Mouse (Mus musculus): ENCODE data around the gene Prdm1.

GRCm38 (mm10) chr10:44508649-44509048, 19.7 kb downstream of the Prdm1 start:
- no peak for TF ChIP-seq CTCF (IDR thresholded peaks at IDR 0.05; ENCODE audit: borderline replicate concordance, insufficient read depth, low read depth, low read length)
- TF ChIP-seq POLR2A (IDR thresholded peaks at IDR 0.05; ENCODE audit: borderline replicate concordance, insufficient read depth, low read length): no peak

Measured in cerebellum, adult 2 months (tissue).